Mouse (Mus musculus) heart, postnatal 0 days (tissue): Measurements from ENCODE around the gene Ddx31. TPM values are rescaled to one million over a fixed set of nuclear protein-coding genes. Genes with fewer than 3 reads are reported as not detected.

ENCODE experiments used
- ATAC-seq: fragments of 200-750 bp; cut with Nextera tagmentation; 2 replicates; pipeline ENCODE4 v1.8.0; 2017; ENCODE audit warnings: low read depth, moderate number of reproducible peaks, moderate library complexity; ENCODE audit not compliant: insufficient read depth
- DNase-seq: peaks from one replicate; pipeline ENCODE4 v3.0.0-alpha.2; 2016; ENCODE audit warnings: low spot score
- H3K27ac ChIP-seq: fragments of 300-500 bp; sonication (generic); 2 replicates; pipeline ENCODE4 v1.5.1; 2014; ENCODE audit warnings: low read depth, mild to moderate bottlenecking
- H3K27me3 ChIP-seq: fragments of 300-500 bp; sonication (generic); 2 replicates; pipeline ENCODE4 v1.6.1; 2014; ENCODE audit warnings: low read length, mixed read lengths; ENCODE audit not compliant: control insufficient read depth, insufficient read depth
- H3K36me3 ChIP-seq: fragments of 300-500 bp; sonication (generic); replicated peaks from 2 replicates; pipeline ENCODE4 v1.6.1; 2014; ENCODE audit warnings: low read length, mixed read lengths; ENCODE audit not compliant: control insufficient read depth, insufficient read depth
- H3K4me1 ChIP-seq: fragments of 300-500 bp; sonication (generic); 2 replicates; pipeline ENCODE4 v1.6.1; 2014; ENCODE audit warnings: antibody characterized with exemption; ENCODE audit not compliant: control insufficient read depth, insufficient read depth
- H3K4me2 ChIP-seq: fragments of 300-500 bp; sonication (generic); 2 replicates; pipeline ENCODE4 v1.6.1; 2014; ENCODE audit warnings: low read depth, mild to moderate bottlenecking, low read length, moderate library complexity
- H3K4me3 ChIP-seq: fragments of 300-500 bp; sonication (generic); 2 replicates; pipeline ENCODE4 v1.5.1; 2014; ENCODE audit warnings: low read depth, low read length
- H3K9ac ChIP-seq: fragments of 300-500 bp; sonication (generic); replicated peaks from 2 replicates; pipeline ENCODE4 v1.6.1; 2014; ENCODE audit warnings: low read depth, low read length, mixed read lengths
- H3K9me3 ChIP-seq: fragments of 300-500 bp; sonication (generic); replicated peaks from 2 replicates; pipeline ENCODE4 v1.6.1; 2016; ENCODE audit warnings: low read length; ENCODE audit not compliant: control insufficient read depth
- CTCF ChIP-seq: IDR thresholded peaks from 2 replicates; pipeline ENCODE4 v1.5.1; 2016; ENCODE audit warnings: antibody characterized with exemption, control low read depth, low read depth
- EP300 ChIP-seq: IDR thresholded peaks from 2 replicates; pipeline ENCODE4 v1.6.1; 2016; ENCODE audit warnings: antibody characterized with exemption, low read depth
- WGBS: fragments of 180-500 bp; shearing (Covaris S2); extraction: QIAGEN DNeasy Blood & Tissue Kit; methylation state at CpG from one replicate; pipeline ENCODE4 v1.1.7; 2014; 5-methylcytosine and 5-hydroxymethylcytosine counted together
- polyA plus RNA-seq: library from polyadenylated mRNA; unstranded; fragments of >200 nt; fragmentation: Nextera tagmentation; extraction: Ambion mirVana; gene quantifications from 2 replicates; pipeline ENCODE4 v1.2.1, GENCODE M21; 2015
- total RNA-seq: library from RNA; depleted of rRNA; stranded (reverse); fragments of >200 nt; gene quantifications from 2 replicates; pipeline ENCODE4 v1.2.3, GENCODE M21; 2014; ENCODE audit warnings: low replicate concordance

Gene Ddx31
- total and polyA plus RNA-seq, 2 experiments from 2014 or later, result 2.1 to 4.1 TPM

GRCm38 (mm10) chr2:28875554-28875953, 35.3 kb downstream of the Ddx31 start:
- H3K4me1 ChIP-seq, result no peaks in the 10 kb centered on the region

GRCm38 (mm10) chr2:28881275-28881674, 41.1 kb downstream of the Ddx31 start:
- H3K9me3 ChIP-seq, result no peaks in the 10 kb centered on the region
- no peak overlapping the region for H3K4me3 ChIP-seq
- no peak overlapping the region for H3K9ac ChIP-seq
- H3K4me1 ChIP-seq, result no peaks in the 10 kb centered on the region
- WGBS, result 86% methylated on average over 3 of the region's 3 CpGs
- no peak for TF ChIP-seq CTCF
- no peak for TF ChIP-seq EP300
- peaks cover 42% of the 10 kb centered on the region for H3K36me3 ChIP-seq
- H3K27ac ChIP-seq, result no peak overlapping the region
- ATAC-seq, result no peak
- no peaks in the 10 kb centered on the region for H3K27me3 ChIP-seq
- DNase-seq, result no peak
- no peak overlapping the region for H3K4me2 ChIP-seq

More at GRCm38 (mm10) chr2:28875554-28875953, 35.3 kb downstream of the Ddx31 start:
- no peak for TF ChIP-seq CTCF
- Histone ChIP-seq H3K36me3 (peaks cover 31% of the 10 kb centered on the region), H3K9ac (no peak overlapping the region), H3K4me2 (no peak overlapping the region), H3K9me3 (no peaks in the 10 kb centered on the region), H3K27ac (no peak overlapping the region), H3K4me3 (no peak overlapping the region), H3K27me3 (no peaks in the 10 kb centered on the region)
- 87% methylated on average over 11 of the region's 11 CpGs for WGBS
- DNase-seq, result no peak
- no peak for ATAC-seq

GRCm38 (mm10) chr2:28882047-28882446, 41.8 kb downstream of the Ddx31 start:
- H3K36me3 ChIP-seq, result peaks cover 40% of the 10 kb centered on the region
- H3K4me3 ChIP-seq, result no peak overlapping the region
- ATAC-seq, result no peak
- no peak for TF ChIP-seq EP300
- TF ChIP-seq CTCF, result no peak
- no peak overlapping the region for H3K27ac ChIP-seq
- no peaks in the 10 kb centered on the region for H3K27me3 ChIP-seq
- no peak overlapping the region for H3K4me2 ChIP-seq
- WGBS, result 89% methylated on average over 3 of the region's 3 CpGs
- no peaks in the 10 kb centered on the region for H3K4me1 ChIP-seq
- no peak for DNase-seq
- no peaks in the 10 kb centered on the region for H3K9me3 ChIP-seq
- H3K9ac ChIP-seq, result no peak overlapping the region

GRCm38 (mm10) chr2:28882826-28883485, 42.8 kb downstream of the Ddx31 start:
- H3K4me1 ChIP-seq, result no peaks in the 10 kb centered on the region
- TF ChIP-seq CTCF, result no peak
- TF ChIP-seq EP300, result no peak
- H3K4me3 ChIP-seq, result no peak overlapping the region
- H3K36me3 ChIP-seq, result peaks cover 41% of the 10 kb centered on the region
- 70% methylated on average over 6 of the region's 6 CpGs for WGBS
- no peak overlapping the region for H3K4me2 ChIP-seq
- H3K27ac ChIP-seq, result no peak overlapping the region
- ATAC-seq (no peak), DNase-seq (no peak)
- H3K9ac ChIP-seq, result no peak overlapping the region
- H3K27me3 ChIP-seq, result no peaks in the 10 kb centered on the region
- H3K9me3 ChIP-seq, result no peaks in the 10 kb centered on the region

- H3K27me3 ChIP-seq, result no peaks in the 10 kb centered on the region
- ATAC-seq (no peak), DNase-seq (no peak)
- H3K4me2 ChIP-seq, result no peak overlapping the region
- H3K36me3 ChIP-seq, result peaks cover 60% of the 10 kb centered on the region
- H3K4me3 ChIP-seq, result no peak overlapping the region
- H3K9me3 ChIP-seq, result no peaks in the 10 kb centered on the region
- no peak overlapping the region for H3K9ac ChIP-seq
- TF ChIP-seq EP300 (no peak), CTCF (no peak)
- 94% methylated on average over 4 of the region's 4 CpGs for WGBS
- H3K27ac ChIP-seq, result no peak overlapping the region
- no peaks in the 10 kb centered on the region for H3K4me1 ChIP-seq
Observed at GRCm38 (mm10) chr2:28884914-28885313, 44.7 kb downstream of the Ddx31 start.

GRCm38 (mm10) chr2:28892796-28893195, 52.6 kb downstream of the Ddx31 start:
- H3K36me3 ChIP-seq, result peaks cover 54% of the 10 kb centered on the region
- H3K9ac ChIP-seq, result no peak overlapping the region
- H3K4me1 ChIP-seq, result no peaks in the 10 kb centered on the region
- H3K4me2 ChIP-seq, result no peak overlapping the region
- no peak for ATAC-seq
- no peak for DNase-seq
- H3K9me3 ChIP-seq, result no peaks in the 10 kb centered on the region
- H3K4me3 ChIP-seq, result no peak overlapping the region
- no peaks in the 10 kb centered on the region for H3K27me3 ChIP-seq
- TF ChIP-seq CTCF (no peak), EP300 (no peak)
- 70% methylated on average over 1 of the region's 1 CpGs for WGBS
- H3K27ac ChIP-seq, result no peak overlapping the region
